Comparison of ENCODE assay signal across 33 mouse cellular contexts in genomic region chr1:71004177-71004576, GRCm38 (mm10).
DNase-seq lines count a peak whose midpoint lies in the region; ATAC-seq and TF ChIP-seq lines count a peak whose summit lies in the region.
"Had no signal": no experiment of that assay in that cellular context is flagged by ENCODE, and none has a peak within 500 bp of the region (broad histone marks: within the 10 kb centered on the region; RNA-seq: fewer than 3 reads in every experiment).

No protein-coding gene starts in this region.

- peak overlapping the region; percentile 57 for H3K4me2 ChIP-seq in CH12.LX (ENCODE audit: insufficient read depth, low read depth, poor library complexity, severe bottlenecking)
- no peak overlapping the region for H3K4me2 ChIP-seq in stomach, postnatal 0 days (replicated peaks; ENCODE audit: low read depth)
- no peak overlapping the region for H3K4me2 ChIP-seq in midbrain, embryonic 11.5 days
- H3K4me2 ChIP-seq: embryonic facial prominence, embryonic 15.5 days; hindbrain, embryonic 12.5 days; intestine, embryonic 15.5 days; limb, embryonic 15.5 days; liver, embryonic 13.5 days; neural tube, embryonic 13.5 days had no signal

- H3K36me3 ChIP-seq in CH12.LX (replicated peaks in 1 of 2; ENCODE audit: control insufficient read depth in 1 of 2, insufficient read depth in 1 of 2, low read length in 1 of 2) = no peaks in the 10 kb centered on the region
- no peaks in the 10 kb centered on the region for H3K36me3 ChIP-seq in stomach, postnatal 0 days (ENCODE audit: control insufficient read depth, insufficient read depth, low read length)
- no peaks in the 10 kb centered on the region for H3K36me3 ChIP-seq in midbrain, embryonic 11.5 days (ENCODE audit: control insufficient read depth, insufficient read depth, low read length)
- H3K36me3 ChIP-seq: embryonic facial prominence, embryonic 10.5 days; embryonic facial prominence, embryonic 15.5 days; hindbrain, embryonic 12.5 days; intestine, embryonic 15.5 days; limb, embryonic 10.5 days; limb, embryonic 15.5 days; liver, embryonic 13.5 days; midbrain, embryonic 10.5 days; neural tube, embryonic 13.5 days had no signal

- WGBS in stomach, postnatal 0 days = 31% methylated on average over 1 of the region's 1 CpGs
- 69% methylated on average over 1 of the region's 1 CpGs for WGBS in midbrain, embryonic 11.5 days

- in situ Hi-C loops in CH12.LX (cut with MboI; ENCODE audit: low pct_ligation_motif_present, low pct_unique_long_range_greater_than_20kb, low sequenced_read_pairs) = no loop called here

- dilution Hi-C loops in CH12.LX (cut with MboI; ENCODE audit: extremely low pct_ligation_motif_present, extremely low pct_unique_long_range_greater_than_20kb, low sequenced_read_pairs) = no loop called here

- ATAC-seq in stomach, postnatal 0 days (ENCODE audit: low FRiP score, low TSS enrichment) = peak; percentile 64; the same call in 1 of the 2 replicates
- ATAC-seq in midbrain, embryonic 11.5 days (ENCODE audit: low FRiP score) = no peak
- ATAC-seq: activated CD4-positive, CD25-positive, alpha-beta regulatory T cell, adult 4 months; forebrain, embryonic 14.5 days; hindbrain, postnatal 0 days; intestine, embryonic 15.5 days; lung, postnatal 0 days; midbrain, embryonic 16.5 days had no signal

- H3K27ac ChIP-seq in CH12.LX (ENCODE audit: insufficient read depth, low read depth) = no peak overlapping the region
- no peak overlapping the region for H3K27ac ChIP-seq in stomach, postnatal 0 days (replicated peaks)
- no peak overlapping the region for H3K27ac ChIP-seq in midbrain, embryonic 11.5 days (ENCODE audit: low read depth, low read length)
- H3K27ac ChIP-seq: embryonic facial prominence, embryonic 10.5 days; embryonic facial prominence, embryonic 15.5 days; hindbrain, embryonic 12.5 days; hindbrain, postnatal 0 days; intestine, embryonic 15.5 days; layer of hippocampus, adult 2 months; limb, embryonic 10.5 days; limb, embryonic 15.5 days; liver, embryonic 13.5 days; macrophage; midbrain, embryonic 10.5 days had no signal

- TF ChIP-seq RAD21 in CH12.LX (IDR thresholded peaks at IDR 0.05; ENCODE audit: low read depth, low read length) = no peak; the same call in 1 of the 2 replicates

- TF ChIP-seq EP300 in CH12.LX (IDR thresholded peaks at IDR 0.05; ENCODE audit: low read length) = no peak
- TF ChIP-seq EP300 in stomach, postnatal 0 days (optimal IDR thresholded peaks at IDR 0.05) = no peak

- no peak overlapping the region for H3K9ac ChIP-seq in CH12.LX (ENCODE audit: insufficient read depth, low read depth)
- no peak overlapping the region for H3K9ac ChIP-seq in stomach, postnatal 0 days (ENCODE audit: low read length)
- H3K9ac ChIP-seq in midbrain, embryonic 11.5 days (ENCODE audit: low read length) = no peak overlapping the region
- H3K9ac ChIP-seq: embryonic facial prominence, embryonic 15.5 days; hindbrain, embryonic 12.5 days; intestine, embryonic 15.5 days; limb, embryonic 15.5 days; liver, embryonic 13.5 days; neural tube, embryonic 13.5 days had no signal

- no peak for TF ChIP-seq POLR2A in CH12.LX (IDR thresholded peaks at IDR 0.05; ENCODE audit: low read depth, low read length)

- DNase-seq in 3T3-L1 (ENCODE audit: low read depth, low spot score) (peak; percentile 70), CH12.LX (ENCODE audit: extremely low read depth) (peak; percentile 65)
- DNase-seq in fibroblast of lung, adult 2 months (ENCODE audit: low read depth) = peak; percentile 55
- DNase-seq in stomach, postnatal 0 days (ENCODE audit: low spot score) = no peak
- no peak for DNase-seq in gastrocnemius, postnatal 36 days
- DNase-seq in midbrain, embryonic 11.5 days (ENCODE audit: low spot score, missing footprints) = no peak
- no peak for DNase-seq in frontal cortex, postnatal 36 days (ENCODE audit: low spot score in 2 of 2)
- DNase-seq: adrenal gland, adult 2 months; adrenal gland, postnatal 36 days; cerebellum, adult 2 months; cerebellum, postnatal 14 days; heart, postnatal 14 days; kidney, adult 2 months; kidney, postnatal 36 days; liver, embryonic 13.5 days; lung, adult 18-20 months; right cerebral cortex, postnatal 4 days; thymus, postnatal 36 days had no signal

- no peak overlapping the region for H3K4me3 ChIP-seq in CH12.LX (replicated peaks in 1 of 3; ENCODE audit: low read depth in 2 of 3, low read length in 2 of 3, poor library complexity in 1 of 3)
- H3K4me3 ChIP-seq in stomach, postnatal 0 days (ENCODE audit: low read depth, low read length) = no peak overlapping the region
- H3K4me3 ChIP-seq in midbrain, embryonic 11.5 days (ENCODE audit: low read depth, low read length) = no peak overlapping the region
- H3K4me3 ChIP-seq: embryonic facial prominence, embryonic 10.5 days; embryonic facial prominence, embryonic 15.5 days; hindbrain, embryonic 12.5 days; intestine, embryonic 15.5 days; layer of hippocampus, adult 2 months; limb, embryonic 10.5 days; limb, embryonic 15.5 days; liver, embryonic 13.5 days; midbrain, embryonic 10.5 days; neural tube, embryonic 13.5 days had no signal

- no peaks in the 10 kb centered on the region for H3K27me3 ChIP-seq in CH12.LX (replicated peaks)
- H3K27me3 ChIP-seq in stomach, postnatal 0 days (ENCODE audit: control insufficient read depth, insufficient read depth, low read length) = no peaks in the 10 kb centered on the region
- H3K27me3 ChIP-seq in midbrain, embryonic 11.5 days (ENCODE audit: control insufficient read depth, insufficient read depth, low read length) = no peaks in the 10 kb centered on the region
- H3K27me3 ChIP-seq: embryonic facial prominence, embryonic 15.5 days; hindbrain, embryonic 12.5 days; intestine, embryonic 15.5 days; limb, embryonic 15.5 days; liver, embryonic 13.5 days; neural tube, embryonic 13.5 days had no signal

- H3K9me3 ChIP-seq in CH12.LX (replicated peaks; ENCODE audit: low read length) = no peaks in the 10 kb centered on the region
- H3K9me3 ChIP-seq in stomach, postnatal 0 days (ENCODE audit: control insufficient read depth, low read length) = no peaks in the 10 kb centered on the region
- no peaks in the 10 kb centered on the region for H3K9me3 ChIP-seq in midbrain, embryonic 11.5 days (ENCODE audit: control insufficient read depth, low read length)
- H3K9me3 ChIP-seq: embryonic facial prominence, embryonic 10.5 days; embryonic facial prominence, embryonic 15.5 days; hindbrain, embryonic 12.5 days; intestine, embryonic 15.5 days; limb, embryonic 10.5 days; limb, embryonic 15.5 days; liver, embryonic 13.5 days; midbrain, embryonic 10.5 days; neural tube, embryonic 13.5 days had no signal

- intact Hi-C loops in gastrocnemius, postnatal 36 days (cut with DNase I) = no loop called here

- TF ChIP-seq CTCF in CH12.LX (conservative IDR thresholded peaks at IDR 0.05 in 1 of 2, IDR thresholded peaks at IDR 0.05 in 1 of 2; ENCODE audit: low read depth in 2 of 2, low read length in 2 of 2) = no peak
- no peak for TF ChIP-seq CTCF in stomach, postnatal 0 days (IDR thresholded peaks at IDR 0.05; ENCODE audit: low read depth)

- peaks cover 3 to 16% of the 10 kb centered on the region in 2 experiments; a peak in 3 of 4 replicates for H3K4me1 ChIP-seq in CH12.LX (ENCODE audit: control insufficient read depth in 1 of 2, insufficient read depth in 2 of 2)
- H3K4me1 ChIP-seq in stomach, postnatal 0 days (replicated peaks; ENCODE audit: control insufficient read depth, insufficient read depth) = no peaks in the 10 kb centered on the region
- H3K4me1 ChIP-seq in midbrain, embryonic 11.5 days (ENCODE audit: control insufficient read depth, insufficient read depth, low read length) = no peaks in the 10 kb centered on the region
- H3K4me1 ChIP-seq: embryonic facial prominence, embryonic 10.5 days; embryonic facial prominence, embryonic 15.5 days; hindbrain, embryonic 12.5 days; intestine, embryonic 15.5 days; limb, embryonic 10.5 days; limb, embryonic 15.5 days; liver, embryonic 13.5 days; midbrain, embryonic 10.5 days; neural tube, embryonic 13.5 days had no signal

- H3K79me2 ChIP-seq in CH12.LX (replicated peaks; ENCODE audit: control insufficient read depth, extremely low read depth, insufficient read depth, poor library complexity, severe bottlenecking) = no peaks in the 10 kb centered on the region

TF ChIP-seq in CH12.LX, 34 proteins besides CTCF, POLR2A, EP300 and RAD21:
- no peak for TF ChIP-seq MYC (IDR thresholded peaks at IDR 0.05; ENCODE audit: low read depth, low read length)
- 0 out of 2 replicates have a peak, but pooled peaks have one; percentile 49 for TF ChIP-seq E2F4 (IDR thresholded peaks at IDR 0.05; ENCODE audit: insufficient replicate concordance, low read depth, low read length)
- TF ChIP-seq TCF12 (IDR thresholded peaks at IDR 0.05; ENCODE audit: low read depth, low read length) = no peak
- no peak for TF ChIP-seq TBP (conservative IDR thresholded peaks at IDR 0.05; ENCODE audit: low read depth, low read length)
- no peak for TF ChIP-seq ZMIZ1 (IDR thresholded peaks at IDR 0.05; ENCODE audit: low read depth, low read length)
- TF ChIP-seq USF2 (conservative IDR thresholded peaks at IDR 0.05; ENCODE audit: low read depth, low read length) = no peak
- peak; percentile 30; the same call in 1 of the 2 replicates for TF ChIP-seq JUND (conservative IDR thresholded peaks at IDR 0.05; ENCODE audit: low read depth, low read length)
- no peak for TF ChIP-seq BHLHE40 (IDR thresholded peaks at IDR 0.05; ENCODE audit: low read depth, low read length)
- 0 out of 2 replicates have a peak, but pooled peaks have one; percentile 15 for TF ChIP-seq ELF1 (IDR thresholded peaks at IDR 0.05; ENCODE audit: low read depth, low read length)
- TF ChIP-seq IRF4 (IDR thresholded peaks at IDR 0.05; ENCODE audit: low read depth, low read length) = peak; percentile 58
- peak; percentile 45; the same call in 1 of the 2 replicates for TF ChIP-seq JUN (IDR thresholded peaks at IDR 0.05; ENCODE audit: insufficient read depth, low read depth, low read length)
- no peak for TF ChIP-seq MAFK (IDR thresholded peaks at IDR 0.05; ENCODE audit: insufficient replicate concordance, low read length)
- TF ChIP-seq MXI1 (IDR thresholded peaks at IDR 0.05; ENCODE audit: low read depth, low read length) = no peak
- TF ChIP-seq ETS1 (conservative IDR thresholded peaks at IDR 0.05; ENCODE audit: low read depth, low read length) = peak; percentile 28; the same call in 1 of the 2 replicates
- TF ChIP-seq CHD2 (IDR thresholded peaks at IDR 0.05; ENCODE audit: low read length) = 0 out of 2 replicates have a peak, but pooled peaks have one; percentile 21
- no peak for TF ChIP-seq RCOR1 (conservative IDR thresholded peaks at IDR 0.05; ENCODE audit: low read depth, low read length)
- TF ChIP-seq KAT2A (IDR thresholded peaks at IDR 0.05; ENCODE audit: insufficient replicate concordance, low read length) = no peak
- TF ChIP-seq MEF2A (IDR thresholded peaks at IDR 0.05; ENCODE audit: borderline replicate concordance, low read depth, low read length) = 0 out of 2 replicates have a peak, but pooled peaks have one; percentile 11

Comparison
In these comparisons a context has a peak if more than half of its experiments do, and no peak if none do; other contexts are left out.
1. DNase-seq: peak in 3T3-L1 (single experiment), CH12.LX (single experiment) and fibroblast of lung, adult 2 months (single experiment); none in stomach, postnatal 0 days (single experiment), gastrocnemius, postnatal 36 days (0 of 2), midbrain, embryonic 11.5 days (single experiment) and frontal cortex, postnatal 36 days (0 of 2).